Mouse (Mus musculus) limb, embryonic 14.5 days (tissue): ENCODE measurements around the gene Notch1. TPM values are rescaled to one million over a fixed set of nuclear protein-coding genes. Genes with fewer than 3 reads are reported as not detected.

Experiments
- ATAC-seq: fragments of 200-750 bp; cut with Nextera tagmentation; 2 replicates; pipeline ENCODE4 v1.8.0; 2017; ENCODE audit warnings: low read depth, moderate number of reproducible peaks, moderate TSS enrichment; ENCODE audit not compliant: low FRiP score
- DNase-seq: peaks from one replicate; pipeline ENCODE4 v3.0.0-alpha.2; 2015; ENCODE audit warnings: low spot score
- H3K27ac ChIP-seq: fragments of 300-500 bp; sonication (generic); replicated peaks from 2 replicates; pipeline ENCODE4 v1.5.1; 2014; ENCODE audit warnings: low read depth, mild to moderate bottlenecking, low read length, moderate library complexity, mixed read lengths
- H3K27me3 ChIP-seq: fragments of 300-500 bp; sonication (generic); 2 replicates; pipeline ENCODE4 v1.6.1; 2014; ENCODE audit warnings: low read length, mixed read lengths; ENCODE audit not compliant: control insufficient read depth, insufficient read depth
- H3K36me3 ChIP-seq: fragments of 300-500 bp; sonication (generic); 2 replicates; pipeline ENCODE4 v1.6.1; 2014; ENCODE audit warnings: mild to moderate bottlenecking, low read length, moderate library complexity, mixed read lengths; ENCODE audit not compliant: control insufficient read depth, insufficient read depth
- H3K4me1 ChIP-seq: fragments of 300-500 bp; sonication (generic); 2 replicates; pipeline ENCODE4 v1.6.1; 2014; ENCODE audit warnings: antibody characterized with exemption, low read length, mixed read lengths; ENCODE audit not compliant: control insufficient read depth, insufficient read depth
- H3K4me2 ChIP-seq: fragments of 300-500 bp; sonication (generic); replicated peaks from 2 replicates; pipeline ENCODE4 v1.6.1; 2014; ENCODE audit warnings: low read depth, mild to moderate bottlenecking, low read length, moderate library complexity; ENCODE audit not compliant: severe bottlenecking
- H3K4me3 ChIP-seq: fragments of 300-500 bp; sonication (generic); replicated peaks from 2 replicates; pipeline ENCODE4 v1.5.1; 2014; ENCODE audit warnings: low read length
- H3K9ac ChIP-seq: fragments of 300-500 bp; sonication (generic); 2 replicates; pipeline ENCODE4 v1.6.1; 2014; ENCODE audit warnings: mild to moderate bottlenecking, low read depth, low read length, moderate library complexity; ENCODE audit not compliant: severe bottlenecking
- H3K9me3 ChIP-seq: fragments of 300-500 bp; sonication (generic); 2 replicates; pipeline ENCODE4 v1.6.1; 2016; ENCODE audit warnings: low read length; ENCODE audit not compliant: control insufficient read depth
- POLR2A ChIP-seq: fragments of 200-500 bp; IDR thresholded peaks from 2 replicates; pipeline ENCODE4 v1.8.0; 2012; ENCODE audit warnings: inconsistent platforms, mild to moderate bottlenecking, moderate library complexity, borderline replicate concordance; ENCODE audit not compliant: insufficient read depth, insufficient read length; ENCODE audit errors: extremely low read depth
- WGBS: fragments of 180-500 bp; shearing (Covaris S2); extraction: QIAGEN DNeasy Blood & Tissue Kit; methylation state at CpG from one replicate; pipeline ENCODE4 v1.1.7; 2014; 5-methylcytosine and 5-hydroxymethylcytosine counted together
- polyA plus RNA-seq, 2 experiments: library from polyadenylated mRNA; depleted of rRNA in 1 of 2; stranded (reverse) in 1 of 2; unstranded in 1 of 2; fragments of >200 nt; fragmentation: Nextera tagmentation in 1 of 2; extraction: Ambion mirVana in 1 of 2; gene quantifications; 2 replicates each; pipeline versions ENCODE4 v1.2.1 to v1.2.3; 2012 to 2014

Notch1 gene
- polyA plus RNA-seq, 2 experiments: 28.1 to 44.5 TPM

- no peak for ATAC-seq
- 83% methylated on average over 4 of the region's 4 CpGs for WGBS
- Histone ChIP-seq H3K27ac (no peak overlapping the region), H3K4me1 (no peaks in the 10 kb centered on the region), H3K9ac (no peak overlapping the region), H3K36me3 (no peaks in the 10 kb centered on the region), H3K4me2 (no peak overlapping the region), H3K4me3 (no peak overlapping the region), H3K9me3 (no peaks in the 10 kb centered on the region), H3K27me3 (no peaks in the 10 kb centered on the region)
- DNase-seq: no peak
- no peak for TF ChIP-seq POLR2A
These were observed 38.6 kb upstream of the Notch1 start for GRCm38 (mm10) chr2:26555076-26555475.

GRCm38 (mm10) chr2:26553904-26554303, 37.4 kb upstream of the Notch1 start:
- no peak for DNase-seq
- no peak for TF ChIP-seq POLR2A

DNA sequence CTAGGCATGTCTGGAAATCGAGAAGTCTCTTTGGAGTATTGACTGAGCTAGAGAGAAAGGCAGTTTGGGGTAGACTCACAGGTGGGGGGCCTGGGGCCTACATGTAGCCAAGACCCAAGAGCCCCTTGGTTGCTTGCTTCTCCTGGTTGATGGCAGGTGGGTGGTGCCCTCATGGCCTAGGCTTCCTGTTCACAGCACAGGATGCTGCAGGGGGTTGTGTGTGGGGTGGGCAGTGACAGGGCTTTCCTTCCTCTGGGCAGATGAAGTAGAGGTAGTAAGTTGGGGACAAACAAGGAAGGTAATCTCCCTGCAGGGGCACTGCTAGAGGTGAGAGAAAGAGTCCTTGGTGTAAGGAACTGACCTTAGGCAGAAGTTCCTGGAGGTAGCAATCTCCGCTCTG, 35.6 kb upstream of the Notch1 start:
- no peaks in the 10 kb centered on the region for H3K27me3 ChIP-seq
- H3K4me1 ChIP-seq: 0 out of 2 replicates have a peak, but pooled peaks cover 6% of the 10 kb centered on the region
- no peak for TF ChIP-seq POLR2A
- H3K9me3 ChIP-seq: no peaks in the 10 kb centered on the region
- ATAC-seq (no peak), DNase-seq (no peak)
- H3K27ac ChIP-seq: no peak overlapping the region
- WGBS: 73% methylated on average over 2 of the region's 2 CpGs
- no peak overlapping the region for H3K4me3 ChIP-seq
- H3K36me3 ChIP-seq: no peaks in the 10 kb centered on the region
- H3K4me2 ChIP-seq: no peak overlapping the region
- no peak overlapping the region for H3K9ac ChIP-seq

More at GRCm38 (mm10) chr2:26553904-26554303, 37.4 kb upstream of the Notch1 start:
- Histone ChIP-seq H3K27me3 (no peaks in the 10 kb centered on the region), H3K9ac (no peak overlapping the region), H3K4me3 (no peak overlapping the region), H3K4me1 (no peaks in the 10 kb centered on the region), H3K27ac (no peak overlapping the region), H3K4me2 (no peak overlapping the region), H3K9me3 (no peaks in the 10 kb centered on the region), H3K36me3 (no peaks in the 10 kb centered on the region)
- 66% methylated on average over 9 of the region's 9 CpGs for WGBS
- no peak for ATAC-seq

- ATAC-seq (no peak), DNase-seq (no peak)
- Histone ChIP-seq H3K4me2 (no peak overlapping the region), H3K27me3 (no peaks in the 10 kb centered on the region), H3K27ac (no peak overlapping the region; the same call in 1 of the 2 replicates), H3K9ac (no peak overlapping the region), H3K36me3 (no peaks in the 10 kb centered on the region), H3K9me3 (no peaks in the 10 kb centered on the region), H3K4me1 (0 out of 2 replicates have a peak, but pooled peaks cover 7% of the 10 kb centered on the region), H3K4me3 (no peak overlapping the region)
- WGBS: 61% methylated on average over 8 of the region's 8 CpGs
- no peak for TF ChIP-seq POLR2A
These were observed 35.0 kb upstream of the Notch1 start for GRCm38 (mm10) chr2:26551446-26551845.

DNA sequence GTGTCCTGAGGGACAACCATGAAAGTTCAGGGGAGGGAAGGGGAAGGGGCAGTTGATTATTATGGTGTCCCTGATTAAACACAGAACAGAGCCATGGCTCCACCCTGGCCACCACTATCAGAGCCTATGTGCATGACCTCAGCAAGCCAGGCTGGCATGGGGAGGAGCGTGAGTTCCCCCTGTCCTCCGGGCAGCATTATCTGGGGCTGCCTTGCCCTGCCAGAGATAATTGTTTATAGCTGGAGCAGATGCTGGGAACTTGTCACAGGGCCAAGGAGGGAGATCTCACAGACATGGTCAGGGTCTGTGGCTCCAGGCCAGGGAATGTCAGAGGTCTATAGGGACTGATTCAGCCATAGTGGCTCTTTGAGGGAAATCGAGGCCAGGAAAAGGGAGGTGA, 34.3 kb upstream of the Notch1 start:
- WGBS: 83% methylated on average over 3 of the region's 3 CpGs
- Histone ChIP-seq H3K4me3 (no peak overlapping the region), H3K27ac (no peak overlapping the region), H3K4me1 (0 out of 2 replicates have a peak, but pooled peaks cover 7% of the 10 kb centered on the region), H3K36me3 (no peaks in the 10 kb centered on the region), H3K9ac (no peak overlapping the region), H3K4me2 (no peak overlapping the region), H3K27me3 (no peaks in the 10 kb centered on the region), H3K9me3 (no peaks in the 10 kb centered on the region)
- no peak for TF ChIP-seq POLR2A
- DNase-seq (no peak), ATAC-seq (no peak)

GRCm38 (mm10) chr2:26550205-26550604, 33.7 kb upstream of the Notch1 start:
- Histone ChIP-seq H3K4me3 (no peak overlapping the region), H3K27ac (no peak overlapping the region), H3K4me2 (no peak overlapping the region), H3K9ac (no peak overlapping the region), H3K27me3 (no peaks in the 10 kb centered on the region), H3K4me1 (0 out of 2 replicates have a peak, but pooled peaks cover 7% of the 10 kb centered on the region), H3K9me3 (no peaks in the 10 kb centered on the region), H3K36me3 (no peaks in the 10 kb centered on the region)
- DNase-seq (no peak), ATAC-seq (no peak)
- TF ChIP-seq POLR2A: no peak
- WGBS: 64% methylated on average over 3 of the region's 3 CpGs
